Mouse (Mus musculus) small intestine, adult 2 months (tissue): ENCODE data around the gene Tns3.

Experiments used
- CTCF ChIP-seq: fragments of 200-500 bp; IDR thresholded peaks from 2 replicates; pipeline ENCODE4 v1.5.1; 2012; ENCODE audit warnings: low read depth, mild to moderate bottlenecking, control low read depth, inconsistent platforms, low read length, moderate library complexity, mixed read lengths; ENCODE audit not compliant: insufficient replicate concordance, insufficient read length; ENCODE audit errors: extremely low read depth
- POLR2A ChIP-seq: fragments of 200-500 bp; IDR thresholded peaks from 2 replicates; pipeline ENCODE4 v1.6.1; 2012; ENCODE audit warnings: low read depth, mild to moderate bottlenecking, control low read depth, inconsistent platforms, low read length, moderate library complexity

- TF ChIP-seq CTCF = no peak
- no peak for TF ChIP-seq POLR2A
Observed at GRCm38 (mm10) chr11:8610456-8610855, 53.9 kb downstream of the Tns3 start.
